Mouse (Mus musculus) MEL (cell line): ENCODE results near the gene Gucy1b2. TPM values are rescaled to one million over a fixed set of nuclear protein-coding genes. Genes with fewer than 3 reads are reported as not detected.

Experiments used
- DNase-seq: peaks from one replicate; pipeline ENCODE4 v3.0.0; 2011; ENCODE audit warnings: low read depth, low spot score
- H3K27ac ChIP-seq: 2 replicates; pipeline ENCODE4 v1.5.1; 2012; ENCODE audit warnings: low read depth, mild to moderate bottlenecking, control low read depth, low read length, moderate library complexity; ENCODE audit not compliant: control insufficient read depth
- H3K27me3 ChIP-seq, 2 experiments: fragments of 150-350 bp in 1 of 2; sonication (generic) in 1 of 2; 2 replicates each; pipeline ENCODE4 v1.6.1; 2012; ENCODE audit warnings: low read length in 2 of 2, mild to moderate bottlenecking in 2 of 2, improper control_type of control experiment in 1 of 2, moderate library complexity in 1 of 2; ENCODE audit not compliant: insufficient read depth in 2 of 2, control insufficient read depth in 1 of 2
- H3K36me3 ChIP-seq, 2 experiments: 2 replicates each; pipeline ENCODE4 v1.6.1; 2012 to 2014; ENCODE audit warnings: low read length in 2 of 2, improper control_type of control experiment in 1 of 2, inconsistent platforms in 1 of 2, mild to moderate bottlenecking in 1 of 2; ENCODE audit not compliant: insufficient read depth in 2 of 2, control insufficient read depth in 1 of 2
- H3K4me1 ChIP-seq, 2 experiments: fragments of 150-350 bp in 1 of 2; sonication (generic) in 1 of 2; 2 replicates each; pipeline ENCODE4 v1.6.1; 2012; ENCODE audit warnings: low read length in 2 of 2, improper control_type of control experiment in 1 of 2, mild to moderate bottlenecking in 1 of 2; ENCODE audit not compliant: insufficient read depth in 2 of 2, control insufficient read depth in 1 of 2
- H3K4me3 ChIP-seq, 2 experiments: fragments of 150-350 bp in 1 of 2; sonication (generic) in 1 of 2; 2 replicates each; pipeline ENCODE4 v1.5.1; 2012; ENCODE audit warnings: low read depth in 2 of 2, low read length in 2 of 2, mild to moderate bottlenecking in 2 of 2, moderate library complexity in 2 of 2, control low read depth in 1 of 2, improper control_type of control experiment in 1 of 2; ENCODE audit not compliant: control insufficient read depth in 1 of 2, insufficient read depth in 1 of 2
- H3K79me2 ChIP-seq: 2 replicates; pipeline ENCODE4 v1.6.1; 2012; ENCODE audit warnings: mild to moderate bottlenecking, low read length, moderate library complexity; ENCODE audit not compliant: control insufficient read depth, poor library complexity, insufficient read depth
- H3K9ac ChIP-seq: 2 replicates; pipeline ENCODE4 v1.6.1; 2012; ENCODE audit warnings: low read depth, mild to moderate bottlenecking, control low read depth, low read length, moderate library complexity; ENCODE audit not compliant: control insufficient read depth, poor library complexity, severe bottlenecking
- H3K9me3 ChIP-seq: fragments of 150-350 bp; sonication (generic); replicated peaks from 2 replicates; pipeline ENCODE4 v1.6.1; 2012; ENCODE audit warnings: mild to moderate bottlenecking, low read length, improper control_type of control experiment, moderate library complexity; ENCODE audit not compliant: insufficient read depth
- CHD2 ChIP-seq: IDR thresholded peaks from 2 replicates; pipeline ENCODE4 v1.6.1; 2011; ENCODE audit warnings: low read length, improper control_type of control experiment
- CTCF ChIP-seq, 3 experiments: IDR thresholded peaks in 2 of 3; conservative IDR thresholded peaks in 1 of 3; 2 replicates each; pipeline ENCODE4 v1.5.1; 2011 to 2012; ENCODE audit warnings: low read length in 3 of 3, low read depth in 2 of 3, mild to moderate bottlenecking in 2 of 3, improper control_type of control experiment in 1 of 3, inconsistent platforms in 1 of 3, mixed read lengths in 1 of 3, moderate library complexity in 1 of 3; ENCODE audit not compliant: control insufficient read depth in 1 of 3, insufficient read depth in 1 of 3, poor library complexity in 1 of 3, severe bottlenecking in 1 of 3
- ELF1 ChIP-seq: IDR thresholded peaks from 2 replicates; pipeline ENCODE4 v1.6.1; 2014; ENCODE audit warnings: low read depth, mild to moderate bottlenecking, inconsistent platforms, low read length, improper control_type of control experiment, moderate library complexity
- MAX ChIP-seq: IDR thresholded peaks from 2 replicates; pipeline ENCODE4 v1.6.1; 2011; ENCODE audit warnings: low read length, improper control_type of control experiment
- MYC ChIP-seq: IDR thresholded peaks from 2 replicates; pipeline ENCODE4 v1.6.1; 2011; ENCODE audit warnings: low read depth, mild to moderate bottlenecking, low read length, improper control_type of control experiment, moderate library complexity
- NRF1 ChIP-seq: IDR thresholded peaks from 2 replicates; pipeline ENCODE4 v1.6.1; 2014; ENCODE audit warnings: low read depth, mild to moderate bottlenecking, inconsistent platforms, low read length, improper control_type of control experiment, moderate library complexity; ENCODE audit not compliant: poor library complexity, insufficient read depth, severe bottlenecking
- RAD21 ChIP-seq: IDR thresholded peaks from 2 replicates; pipeline ENCODE4 v1.6.1; 2011; ENCODE audit warnings: mild to moderate bottlenecking, low read depth, low read length, improper control_type of control experiment
- RCOR1 ChIP-seq: IDR thresholded peaks from 2 replicates; pipeline ENCODE4 v1.6.1; 2012; ENCODE audit warnings: low read depth, mild to moderate bottlenecking, inconsistent platforms, low read length, improper control_type of control experiment
- SIN3A ChIP-seq: IDR thresholded peaks from 2 replicates; pipeline ENCODE4 v1.6.1; 2012; ENCODE audit warnings: low read length, improper control_type of control experiment, inconsistent platforms
- SMC3 ChIP-seq: IDR thresholded peaks from 2 replicates; pipeline ENCODE4 v1.6.1; 2011; ENCODE audit warnings: low read depth, low read length, improper control_type of control experiment
- TBP ChIP-seq: IDR thresholded peaks from 2 replicates; pipeline ENCODE4 v1.8.0; 2011; ENCODE audit warnings: low read depth, low read length, improper control_type of control experiment
- USF2 ChIP-seq, 2 experiments: IDR thresholded peaks; 2 replicates each; pipeline ENCODE4 v1.6.1; 2011 to 2012; ENCODE audit warnings: improper control_type of control experiment in 2 of 2, low read length in 2 of 2, borderline replicate concordance in 1 of 2, inconsistent platforms in 1 of 2, low read depth in 1 of 2, mild to moderate bottlenecking in 1 of 2; ENCODE audit not compliant: insufficient read depth in 1 of 2
- ZC3H11A ChIP-seq: IDR thresholded peaks from 2 replicates; pipeline ENCODE4 v1.6.1; 2012; ENCODE audit warnings: low read depth, mild to moderate bottlenecking, inconsistent platforms, low read length, improper control_type of control experiment
- polyA plus RNA-seq, 2 experiments: library from polyadenylated mRNA; stranded (reverse) in 1 of 2; unstranded in 1 of 2; fragments of >175 nt in 1 of 2; fragments of >200 nt in 1 of 2; gene quantifications; 2 replicates each; pipeline versions ENCODE4 v1.2.1 to v1.2.4; 2012; ENCODE audit warnings: low replicate concordance in 2 of 2, low read depth in 1 of 2; ENCODE audit not compliant: insufficient read length in 2 of 2, insufficient read depth in 1 of 2, missing spikeins in 1 of 2
- total RNA-seq: library from RNA; depleted of rRNA; stranded (reverse); fragments of 300-350 nt; gene quantifications from 2 replicates; pipeline ENCODE4 v1.2.3, GENCODE M21; 2012

Gucy1b2 gene
- total and polyA plus RNA-seq, 3 experiments: not detected

- no peaks in the 10 kb centered on the region for H3K36me3 ChIP-seq
- no peak overlapping the region for H3K4me3 ChIP-seq
- no peak for DNase-seq
- H3K9me3 ChIP-seq: no peaks in the 10 kb centered on the region
- H3K27ac ChIP-seq: no peak overlapping the region
- no peak overlapping the region for H3K9ac ChIP-seq
- H3K4me1 ChIP-seq: no peaks in the 10 kb centered on the region
- H3K79me2 ChIP-seq: no peaks in the 10 kb centered on the region
- no peak for TF ChIP-seq NRF1
- TF ChIP-seq SIN3A: no peak
- TF ChIP-seq TBP: no peak
- TF ChIP-seq, all 39 proteins: peak for 0
- H3K27me3 ChIP-seq: no peaks in the 10 kb centered on the region; a peak in 1 of 4 replicates
Observed at GRCm38 (mm10) chr14:62496501-62496900, 40.4 kb upstream of the Gucy1b2 start.

GRCm38 (mm10) chr14:62493456-62493855, 37.4 kb upstream of the Gucy1b2 start:
- no peak for DNase-seq
- no peak overlapping the region for H3K9ac ChIP-seq
- no peaks in the 10 kb centered on the region for H3K9me3 ChIP-seq
- H3K4me3 ChIP-seq: no peak overlapping the region
- H3K27me3 ChIP-seq: no peaks in the 10 kb centered on the region; a peak in 1 of 4 replicates
- no peaks in the 10 kb centered on the region for H3K79me2 ChIP-seq
- H3K36me3 ChIP-seq: no peaks in the 10 kb centered on the region
- no peaks in the 10 kb centered on the region for H3K4me1 ChIP-seq
- H3K27ac ChIP-seq: no peak overlapping the region
- TF ChIP-seq CHD2: no peak

- H3K27me3 ChIP-seq: no peaks in the 10 kb centered on the region; a peak in 1 of 4 replicates
- no peaks in the 10 kb centered on the region for H3K4me1 ChIP-seq
- TF ChIP-seq MYC (no peak), ZC3H11A (peak; percentile 24; the same call in 1 of the 2 replicates), USF2 (IDR thresholded peaks at IDR 0.05; ENCODE audit: borderline replicate concordance in 1 of 2, insufficient read depth in 1 of 2, low read depth in 1 of 2, low read length in 2 of 2) (no peak), CTCF (IDR thresholded peaks at IDR 0.05 in 2 of 3, conservative IDR thresholded peaks at IDR 0.05 in 1 of 3; ENCODE audit: control insufficient read depth in 1 of 3, insufficient read depth in 1 of 3, low read depth in 2 of 3, low read length in 3 of 3, poor library complexity in 1 of 3, severe bottlenecking in 1 of 3) (peak; percentile 50 to 67 (median 55)), MAX (no peak), RCOR1 (no peak), SMC3 (peak; percentile 61), RAD21 (peak; percentile 36), ELF1 (no peak)
- no peaks in the 10 kb centered on the region for H3K79me2 ChIP-seq
- H3K36me3 ChIP-seq: no peaks in the 10 kb centered on the region
- H3K4me3 ChIP-seq: no peak overlapping the region
- no peak overlapping the region for H3K9ac ChIP-seq
- H3K27ac ChIP-seq: no peak overlapping the region
- peak; percentile 16 for DNase-seq
- no peaks in the 10 kb centered on the region for H3K9me3 ChIP-seq
Observed at GRCm38 (mm10) chr14:62492196-62492850, 36.2 kb upstream of the Gucy1b2 start.
